22 mouse cellular contexts compared by ENCODE assay signal in the genomic region with DNA sequence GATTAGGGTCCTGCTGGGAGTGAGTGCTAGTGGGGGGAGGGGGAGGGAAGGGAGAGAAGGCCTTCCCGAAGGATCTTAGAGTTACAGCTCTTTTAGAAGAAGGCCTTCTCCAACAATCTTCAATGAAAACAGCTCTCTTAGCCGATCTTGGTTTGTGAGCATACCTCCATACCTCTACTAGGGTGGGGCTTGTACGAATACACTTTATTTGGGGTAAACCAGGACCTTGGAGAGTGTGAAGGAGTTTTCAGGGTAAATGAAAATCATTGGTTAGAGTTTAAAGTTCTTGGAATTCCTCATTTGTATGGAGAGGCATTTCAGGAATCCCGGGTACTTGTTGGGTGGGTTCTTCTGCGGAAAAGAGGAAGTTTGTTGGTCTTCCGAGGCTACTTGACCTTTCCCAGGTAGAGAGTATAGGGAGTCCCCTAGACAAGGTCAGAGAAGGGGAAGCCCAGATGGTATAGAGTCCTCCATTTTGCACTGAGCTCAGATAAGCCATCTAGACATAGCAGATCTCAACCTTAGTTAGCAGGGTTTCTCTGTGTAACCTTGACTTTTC. TPM values are rescaled to one million over a fixed set of nuclear protein-coding genes. Genes with fewer than 3 reads are reported as not detected.
"Had no signal": no experiment of that assay in that cellular context is flagged by ENCODE, and none has a peak within 500 bp of the region (broad histone marks: within the 10 kb centered on the region; RNA-seq: fewer than 3 reads in every experiment).

No protein-coding gene starts in this region.

- ATAC-seq: liver, embryonic 12.5 days had no signal

- H3K27ac ChIP-seq: kidney, embryonic 15.5 days; limb, embryonic 13.5 days; liver, embryonic 12.5 days; liver, embryonic 15.5 days; midbrain, embryonic 10.5 days; neural tube, embryonic 12.5 days; neural tube, embryonic 15.5 days; stomach, postnatal 0 days had no signal

- H3K36me3 ChIP-seq: kidney, embryonic 15.5 days; limb, embryonic 10.5 days; limb, embryonic 13.5 days; liver, embryonic 12.5 days; liver, embryonic 15.5 days; midbrain, embryonic 10.5 days; neural tube, embryonic 12.5 days; neural tube, embryonic 15.5 days had no signal

- H3K9me3 ChIP-seq: kidney, embryonic 15.5 days; limb, embryonic 10.5 days; liver, embryonic 12.5 days; liver, embryonic 15.5 days; midbrain, embryonic 10.5 days; neural tube, embryonic 12.5 days; neural tube, embryonic 15.5 days had no signal

- DNase-seq: kidney, adult 18-20 months; kidney, postnatal 10 days; kidney, postnatal 4 days; liver; lung, adult 2 months; midbrain, embryonic 14.5 days; right cerebral cortex, adult 18-20 months; right cerebral cortex, postnatal 14 days; right cerebral cortex, postnatal 4 days; thymus, adult 2 months; thymus, postnatal 14 days had no signal

- H3K27me3 ChIP-seq: kidney, embryonic 15.5 days; limb, embryonic 13.5 days had no signal

- H3K9ac ChIP-seq: kidney, embryonic 15.5 days; limb, embryonic 13.5 days; liver, embryonic 12.5 days; liver, embryonic 15.5 days; neural tube, embryonic 12.5 days; neural tube, embryonic 15.5 days had no signal

- H3K4me2 ChIP-seq: kidney, embryonic 15.5 days; limb, embryonic 13.5 days; liver, embryonic 12.5 days; liver, embryonic 15.5 days; neural tube, embryonic 12.5 days; neural tube, embryonic 15.5 days had no signal

- H3K4me3 ChIP-seq: kidney, embryonic 15.5 days; limb, embryonic 10.5 days; limb, embryonic 13.5 days; liver, embryonic 12.5 days; liver, embryonic 15.5 days; megakaryocyte, embryonic 14.5 days; midbrain, embryonic 10.5 days; neural tube, embryonic 12.5 days; neural tube, embryonic 15.5 days had no signal

RNA-seq across cellular contexts. Expression of a gene that starts 4.4 kb away (rescaled TPM):
- polyA plus RNA-seq: limb, embryonic 10.5 days; limb, embryonic 13.5 days; liver, embryonic 12.5 days; liver, embryonic 15.5 days; midbrain, embryonic 10.5 days; midbrain, embryonic 14.5 days; neural tube, embryonic 12.5 days; neural tube, embryonic 15.5 days; stomach, embryonic 14.5 days; stomach, postnatal 0 days had no signal
